Mouse (Mus musculus): ENCODE measurements at regions not wholly inside any gene's neighbourhood (a gene's known extent, or its start where the extent isn't known, plus 50 kb on each side); places are given as distances from the start of the nearest gene placed in this dataset.

GRCm38 (mm10) chr2:160131797-160132196, 202.2 kb downstream of the Gm826 start:
- H3K4me2 ChIP-seq (ENCODE audit: low read depth, low read length): no peak overlapping the region
- H3K36me3 ChIP-seq (replicated peaks; ENCODE audit: control insufficient read depth, insufficient read depth, low read depth, low read length): no peaks in the 10 kb centered on the region
- H3K4me3 ChIP-seq (ENCODE audit: low read depth, low read length): no peak overlapping the region
- 43% methylated on average over 2 of the region's 2 CpGs for WGBS
- DNase-seq (ENCODE audit: low spot score): no peak
- no peaks in the 10 kb centered on the region for H3K27me3 ChIP-seq (ENCODE audit: control insufficient read depth, insufficient read depth, low read length)
- H3K27ac ChIP-seq (replicated peaks; ENCODE audit: low read depth, low read length): no peak overlapping the region
- H3K9me3 ChIP-seq (replicated peaks; ENCODE audit: control insufficient read depth, low read length): no peaks in the 10 kb centered on the region
- no peaks in the 10 kb centered on the region for H3K4me1 ChIP-seq (ENCODE audit: control insufficient read depth, insufficient read depth, low read length)
- ATAC-seq (replicated peaks; ENCODE audit: insufficient number of reproducible peaks, low FRiP score, low TSS enrichment, low read depth): no peak
- no peak overlapping the region for H3K9ac ChIP-seq (replicated peaks; ENCODE audit: low read length)

DNA sequence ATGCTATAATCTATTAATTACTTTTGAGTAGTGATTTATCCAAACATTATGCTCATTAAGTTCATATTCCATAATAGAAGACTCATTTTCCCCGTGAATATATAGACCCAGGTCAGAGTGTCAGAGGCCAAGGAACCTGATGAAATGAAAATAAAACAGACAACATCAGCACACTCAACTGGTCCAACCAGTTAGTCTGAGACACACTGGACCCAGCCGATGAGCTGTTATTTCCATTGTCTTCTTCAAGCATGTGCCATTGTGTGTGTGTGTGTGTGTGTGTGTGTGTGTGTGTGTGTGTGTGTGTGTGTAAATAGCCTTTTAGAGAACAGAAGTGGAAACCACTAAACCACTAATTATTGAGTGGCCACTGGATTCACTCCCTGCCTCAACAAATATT, 202.6 kb downstream of the Gm826 start:
- Histone ChIP-seq H3K4me1 (ENCODE audit: control insufficient read depth, insufficient read depth, low read length) (no peaks in the 10 kb centered on the region), H3K9ac (replicated peaks; ENCODE audit: low read length) (no peak overlapping the region), H3K9me3 (replicated peaks; ENCODE audit: control insufficient read depth, low read length) (no peaks in the 10 kb centered on the region), H3K4me3 (ENCODE audit: low read depth, low read length) (no peak overlapping the region), H3K36me3 (replicated peaks; ENCODE audit: control insufficient read depth, insufficient read depth, low read depth, low read length) (no peaks in the 10 kb centered on the region), H3K27me3 (ENCODE audit: control insufficient read depth, insufficient read depth, low read length) (no peaks in the 10 kb centered on the region), H3K27ac (replicated peaks; ENCODE audit: low read depth, low read length) (no peak overlapping the region), H3K4me2 (ENCODE audit: low read depth, low read length) (no peak overlapping the region)
- ATAC-seq (replicated peaks; ENCODE audit: insufficient number of reproducible peaks, low FRiP score, low TSS enrichment, low read depth) (no peak), DNase-seq (ENCODE audit: low spot score) (no peak)
- 54% methylated on average over 2 of the region's 2 CpGs for WGBS

DNA sequence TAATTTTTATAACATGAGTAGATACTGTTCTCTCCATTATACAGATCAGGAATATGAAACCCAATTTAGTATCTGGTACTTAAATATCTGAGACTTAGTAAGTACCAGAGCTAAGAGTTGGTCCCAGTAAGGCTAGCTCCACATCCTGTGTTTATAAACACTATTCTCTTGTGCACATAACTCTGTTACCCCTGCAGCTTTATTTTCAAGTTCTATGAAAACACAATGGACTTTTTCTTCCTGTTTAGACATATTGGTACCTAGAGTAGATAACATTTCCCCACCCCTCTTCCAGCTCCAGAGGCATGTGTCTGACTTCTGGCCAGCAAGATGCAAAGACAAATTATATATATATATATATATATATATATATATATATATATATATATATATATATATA, 216.8 kb downstream of the Gm826 start:
- no peak overlapping the region for H3K9ac ChIP-seq (replicated peaks; ENCODE audit: low read length)
- H3K4me2 ChIP-seq (ENCODE audit: low read depth, low read length): no peak overlapping the region
- no peak for DNase-seq (ENCODE audit: low spot score)
- H3K36me3 ChIP-seq (replicated peaks; ENCODE audit: control insufficient read depth, insufficient read depth, low read depth, low read length): no peaks in the 10 kb centered on the region
- no peak overlapping the region for H3K4me3 ChIP-seq (ENCODE audit: low read depth, low read length)
- no peak for ATAC-seq (replicated peaks; ENCODE audit: insufficient number of reproducible peaks, low FRiP score, low TSS enrichment, low read depth)
- H3K4me1 ChIP-seq (ENCODE audit: control insufficient read depth, insufficient read depth, low read length): no peaks in the 10 kb centered on the region
- no peaks in the 10 kb centered on the region for H3K9me3 ChIP-seq (replicated peaks; ENCODE audit: control insufficient read depth, low read length)
- H3K27ac ChIP-seq (replicated peaks; ENCODE audit: low read depth, low read length): no peak overlapping the region
- no peaks in the 10 kb centered on the region for H3K27me3 ChIP-seq (ENCODE audit: control insufficient read depth, insufficient read depth, low read length)

DNA sequence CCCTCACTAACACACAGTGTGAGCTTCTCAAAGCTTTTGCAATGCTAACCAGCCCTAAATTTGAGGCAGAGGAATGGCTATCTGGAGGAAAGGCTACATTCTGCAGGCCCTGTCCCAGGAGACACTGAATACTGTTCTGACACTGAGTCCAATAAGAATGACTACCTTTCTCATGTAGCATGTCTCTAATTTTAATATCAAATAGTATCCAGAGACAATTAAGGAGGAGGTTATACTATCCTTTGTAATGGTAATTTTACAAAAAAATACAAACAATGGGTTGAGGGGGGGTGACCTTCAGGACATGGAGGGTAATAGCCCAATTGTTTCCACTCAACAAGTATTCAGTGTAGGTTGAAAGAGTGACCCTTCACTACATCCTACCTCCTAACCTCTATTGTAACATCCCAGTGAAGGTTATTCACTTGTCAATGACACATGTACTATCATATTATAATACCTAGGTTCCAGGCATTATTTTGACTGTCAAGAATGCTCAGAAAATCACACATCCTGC, 222.7 kb downstream of the Gm826 start:
- no peaks in the 10 kb centered on the region for H3K27me3 ChIP-seq (ENCODE audit: control insufficient read depth, insufficient read depth, low read length)
- no peak overlapping the region for H3K9ac ChIP-seq (replicated peaks; ENCODE audit: low read length)
- no peak overlapping the region for H3K27ac ChIP-seq (replicated peaks; ENCODE audit: low read depth, low read length)
- H3K36me3 ChIP-seq (replicated peaks; ENCODE audit: control insufficient read depth, insufficient read depth, low read depth, low read length): no peaks in the 10 kb centered on the region
- no peak for ATAC-seq (replicated peaks; ENCODE audit: insufficient number of reproducible peaks, low FRiP score, low TSS enrichment, low read depth)
- no peak overlapping the region for H3K4me2 ChIP-seq (ENCODE audit: low read depth, low read length)
- no peak for DNase-seq (ENCODE audit: low spot score)
- no peaks in the 10 kb centered on the region for H3K9me3 ChIP-seq (replicated peaks; ENCODE audit: control insufficient read depth, low read length)
- no peak overlapping the region for H3K4me3 ChIP-seq (ENCODE audit: low read depth, low read length)
- H3K4me1 ChIP-seq (ENCODE audit: control insufficient read depth, insufficient read depth, low read length): no peaks in the 10 kb centered on the region

DNA sequence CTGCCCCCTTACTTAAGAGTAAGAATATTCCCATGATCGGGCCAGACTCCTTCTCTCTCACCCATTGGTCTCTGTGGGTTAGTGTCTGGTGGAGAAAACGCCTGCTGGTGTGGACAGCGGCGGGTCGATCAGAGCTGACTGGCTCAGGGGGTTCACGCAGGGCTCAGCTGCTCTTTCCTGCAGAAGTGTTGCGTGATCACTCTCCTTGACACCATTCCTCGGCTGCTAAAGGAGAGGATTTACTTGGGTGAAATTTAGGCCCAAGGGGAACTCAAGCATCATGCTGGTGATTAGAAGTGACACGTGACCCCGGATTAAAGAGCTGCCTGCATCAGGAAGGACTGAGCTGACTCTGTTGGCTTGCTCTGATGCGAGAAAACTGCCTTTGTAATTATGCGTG, 240.9 kb downstream of the Gm826 start:
- no peak overlapping the region for H3K4me2 ChIP-seq (ENCODE audit: low read depth, low read length)
- no peak for ATAC-seq (replicated peaks; ENCODE audit: insufficient number of reproducible peaks, low FRiP score, low TSS enrichment, low read depth)
- no peaks in the 10 kb centered on the region for H3K9me3 ChIP-seq (replicated peaks; ENCODE audit: control insufficient read depth, low read length)
- no peaks in the 10 kb centered on the region for H3K4me1 ChIP-seq (ENCODE audit: control insufficient read depth, insufficient read depth, low read length)
- H3K4me3 ChIP-seq (ENCODE audit: low read depth, low read length): no peak overlapping the region
- H3K27ac ChIP-seq (replicated peaks; ENCODE audit: low read depth, low read length): no peak overlapping the region
- no peaks in the 10 kb centered on the region for H3K36me3 ChIP-seq (replicated peaks; ENCODE audit: control insufficient read depth, insufficient read depth, low read depth, low read length)
- WGBS: 27% methylated on average over 12 of the region's 12 CpGs
- DNase-seq (ENCODE audit: low spot score): no peak
- H3K27me3 ChIP-seq (ENCODE audit: control insufficient read depth, insufficient read depth, low read length): no peaks in the 10 kb centered on the region
- H3K9ac ChIP-seq (replicated peaks; ENCODE audit: low read length): no peak overlapping the region

DNA sequence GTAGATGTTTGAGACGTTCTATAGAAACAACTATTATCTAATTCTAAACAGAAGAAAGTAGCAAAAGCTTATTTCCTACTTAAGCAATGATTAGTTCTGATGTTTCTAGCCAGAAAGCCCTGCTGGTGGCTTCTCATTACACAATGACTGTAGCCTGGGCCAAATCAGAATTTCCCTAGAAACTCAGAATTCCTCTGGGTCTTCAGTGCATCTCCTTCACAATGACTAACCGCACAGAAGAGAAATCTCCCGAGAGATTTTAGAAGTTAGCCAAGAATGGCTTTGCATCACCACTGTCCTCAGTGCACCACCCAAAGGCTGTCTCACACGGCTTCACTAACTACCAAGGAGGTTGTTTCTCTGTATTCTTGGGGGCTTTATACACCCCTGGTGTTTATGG, 248.0 kb downstream of the Gm826 start:
- WGBS: 86% methylated on average over 4 of the region's 4 CpGs

GRCm38 (mm10) chr2:160083674-160084073, 250.3 kb downstream of the Gm826 start:
- Histone ChIP-seq H3K27ac (replicated peaks; ENCODE audit: low read depth, low read length) (no peak overlapping the region), H3K36me3 (replicated peaks; ENCODE audit: control insufficient read depth, insufficient read depth, low read depth, low read length) (no peaks in the 10 kb centered on the region), H3K9ac (replicated peaks; ENCODE audit: low read length) (no peak overlapping the region), H3K27me3 (ENCODE audit: control insufficient read depth, insufficient read depth, low read length) (no peaks in the 10 kb centered on the region), H3K4me2 (ENCODE audit: low read depth, low read length) (no peak overlapping the region), H3K4me1 (ENCODE audit: control insufficient read depth, insufficient read depth, low read length) (no peaks in the 10 kb centered on the region), H3K9me3 (replicated peaks; ENCODE audit: control insufficient read depth, low read length) (no peaks in the 10 kb centered on the region), H3K4me3 (ENCODE audit: low read depth, low read length) (no peak overlapping the region)
- no peak for ATAC-seq (replicated peaks; ENCODE audit: insufficient number of reproducible peaks, low FRiP score, low TSS enrichment, low read depth)
- DNase-seq (ENCODE audit: low spot score): no peak
- 82% methylated on average over 4 of the region's 4 CpGs for WGBS

More for the DNA sequence above, 248.0 kb downstream of the Gm826 start:
- DNase-seq (ENCODE audit: low spot score): no peak
- H3K4me1 ChIP-seq (ENCODE audit: control insufficient read depth, insufficient read depth, low read length): no peaks in the 10 kb centered on the region
- no peaks in the 10 kb centered on the region for H3K9me3 ChIP-seq (replicated peaks; ENCODE audit: control insufficient read depth, low read length)
- ATAC-seq (replicated peaks; ENCODE audit: insufficient number of reproducible peaks, low FRiP score, low TSS enrichment, low read depth): no peak
- H3K36me3 ChIP-seq (replicated peaks; ENCODE audit: control insufficient read depth, insufficient read depth, low read depth, low read length): no peaks in the 10 kb centered on the region
- no peak overlapping the region for H3K4me3 ChIP-seq (ENCODE audit: low read depth, low read length)
- H3K27ac ChIP-seq (replicated peaks; ENCODE audit: low read depth, low read length): no peak overlapping the region
- no peak overlapping the region for H3K4me2 ChIP-seq (ENCODE audit: low read depth, low read length)
- H3K27me3 ChIP-seq (ENCODE audit: control insufficient read depth, insufficient read depth, low read length): no peaks in the 10 kb centered on the region
- no peak overlapping the region for H3K9ac ChIP-seq (replicated peaks; ENCODE audit: low read length)

GRCm38 (mm10) chr2:160082106-160082653, 251.8 kb downstream of the Gm826 start:
- Histone ChIP-seq H3K27me3 (ENCODE audit: control insufficient read depth, insufficient read depth, low read length) (no peaks in the 10 kb centered on the region), H3K9me3 (replicated peaks; ENCODE audit: control insufficient read depth, low read length) (no peaks in the 10 kb centered on the region), H3K4me3 (ENCODE audit: low read depth, low read length) (no peak overlapping the region), H3K4me2 (ENCODE audit: low read depth, low read length) (no peak overlapping the region), H3K27ac (replicated peaks; ENCODE audit: low read depth, low read length) (no peak overlapping the region), H3K4me1 (ENCODE audit: control insufficient read depth, insufficient read depth, low read length) (no peaks in the 10 kb centered on the region), H3K36me3 (replicated peaks; ENCODE audit: control insufficient read depth, insufficient read depth, low read depth, low read length) (no peaks in the 10 kb centered on the region), H3K9ac (replicated peaks; ENCODE audit: low read length) (no peak overlapping the region)
- ATAC-seq (replicated peaks; ENCODE audit: insufficient number of reproducible peaks, low FRiP score, low TSS enrichment, low read depth): no peak
- no peak for DNase-seq (ENCODE audit: low spot score)
- 60% methylated on average over 5 of the region's 5 CpGs for WGBS

All from embryonic facial prominence, embryonic 11.5 days (tissue).